Mouse (Mus musculus) frontal cortex, adult (tissue): Measurements from ENCODE around the gene Metap1.

ENCODE experiments used
- ATAC-seq: cut with Nextera tagmentation; 2 replicates; pipeline ENCODE4 v1.9.2; 2017; ENCODE audit warnings: mild to moderate bottlenecking, moderate library complexity, mixed read lengths; ENCODE audit not compliant: low TSS enrichment

Metap1 gene

GRCm38 (mm10) chr3:138452169-138452568 lies 37.1 kb downstream of the Metap1 start:
- ATAC-seq = no peak

- ATAC-seq = no peak
These were observed 41.0 kb downstream of the Metap1 start for GRCm38 (mm10) chr3:138448077-138448860.

GRCm38 (mm10) chr3:138443465-138443771 lies 45.9 kb downstream of the Metap1 start:
- ATAC-seq = no peak

GRCm38 (mm10) chr3:138442612-138443464 lies 46.5 kb downstream of the Metap1 start, which contains the start of gene Adh5:
Gene Adh5 (plus strand): TSS chr3:138443093.
- ATAC-seq = peak; percentile 94

GRCm38 (mm10) chr3:138442203-138442602 lies 47.1 kb downstream of the Metap1 start:
- no peak for ATAC-seq

GRCm38 (mm10) chr3:138438716-138439115 lies 50.6 kb downstream of the Metap1 start:
- ATAC-seq = no peak

GRCm38 (mm10) chr3:138431835-138432234 lies 57.5 kb downstream of the Metap1 start:
- peak; percentile 87 for ATAC-seq

- no peak for ATAC-seq
These were observed 58.8 kb downstream of the Metap1 start for GRCm38 (mm10) chr3:138430360-138430976.

- no peak for ATAC-seq
These were observed 65.1 kb downstream of the Metap1 start for GRCm38 (mm10) chr3:138424247-138424646.

GRCm38 (mm10) chr3:138423664-138424063 lies 65.7 kb downstream of the Metap1 start:
- no peak for ATAC-seq

- no peak for ATAC-seq
These were observed 68.9 kb downstream of the Metap1 start for GRCm38 (mm10) chr3:138420385-138420784.

GRCm38 (mm10) chr3:138419369-138419768 lies 69.9 kb downstream of the Metap1 start:
- no peak for ATAC-seq

- ATAC-seq = no peak
These were observed 74.1 kb downstream of the Metap1 start, which contains the start of gene Adh4 for GRCm38 (mm10) chr3:138415121-138415690. Gene Adh4 (plus strand): TSS chr3:138415466.

- no peak for ATAC-seq
These were observed 79.1 kb downstream of the Metap1 start for GRCm38 (mm10) chr3:138410211-138410610.

GRCm38 (mm10) chr3:138409585-138409984 lies 79.7 kb downstream of the Metap1 start:
- no peak for ATAC-seq
